ENCODE assay signal across 10 mouse cellular contexts in the genomic region with DNA sequence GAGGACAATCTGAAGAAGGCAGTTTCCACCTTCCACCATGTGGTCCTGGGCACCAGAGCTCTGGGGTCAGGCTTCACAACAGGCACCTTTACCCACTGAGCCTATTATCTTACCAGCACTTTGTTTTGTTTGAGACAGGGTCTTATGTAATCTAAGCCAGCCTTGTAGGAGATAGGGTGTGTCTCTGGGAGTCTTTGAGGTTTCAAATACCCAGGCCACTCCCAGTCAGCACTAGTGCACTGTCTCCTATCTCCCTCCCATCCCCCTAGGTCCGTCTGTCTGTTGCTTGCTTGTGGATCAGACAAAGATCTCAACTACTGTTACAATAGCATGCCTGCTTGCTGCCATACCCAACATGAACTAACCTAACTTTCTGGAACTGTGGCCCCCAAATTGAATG.
A peak's percentile ranks its signal among the peaks of the same experiment; 100 is the strongest.
DNase-seq lines count a peak whose midpoint lies in the region; ATAC-seq and TF ChIP-seq lines count a peak whose summit lies in the region.
"Had no signal": no experiment of that assay in that cellular context is flagged by ENCODE, and none has a peak within 500 bp of the region (broad histone marks: within the 10 kb centered on the region; RNA-seq: fewer than 3 reads in every experiment).

No protein-coding gene starts in this region.

- ATAC-seq in liver, postnatal 0 days = peak; percentile 78
- no peak for ATAC-seq in forebrain, embryonic 14.5 days
- ATAC-seq: midbrain, embryonic 13.5 days had no signal

- H3K4me1 ChIP-seq in liver, postnatal 0 days (ENCODE audit: insufficient read depth) = peaks cover 66% of the 10 kb centered on the region
- H3K4me1 ChIP-seq in forebrain, embryonic 14.5 days (ENCODE audit: control insufficient read depth, insufficient read depth, low read length) = no peaks in the 10 kb centered on the region

- no peak overlapping the region for H3K9ac ChIP-seq in liver, postnatal 0 days (replicated peaks)
- H3K9ac ChIP-seq in forebrain, embryonic 14.5 days (ENCODE audit: low read length) = no peak overlapping the region
- H3K9ac ChIP-seq: midbrain, embryonic 13.5 days had no signal

- no peaks in the 10 kb centered on the region for H3K27me3 ChIP-seq in liver, postnatal 0 days (ENCODE audit: insufficient read depth, low read length)
- no peaks in the 10 kb centered on the region for H3K27me3 ChIP-seq in forebrain, embryonic 14.5 days (replicated peaks; ENCODE audit: control insufficient read depth, insufficient read depth, low read length)
- H3K27me3 ChIP-seq: midbrain, embryonic 13.5 days had no signal

- no peak for DNase-seq in layer of hippocampus, adult 2 months (ENCODE audit: low spot score in 2 of 2)
- DNase-seq in layer of hippocampus, adult 11-12 months (ENCODE audit: low spot score) = no peak
- DNase-seq in c-Kit-positive CD71-positive TER-119-negative erythroid progenitor cells, embryonic 14.5 days (ENCODE audit: low read depth) = peak; percentile 73
- no peak for DNase-seq in liver, postnatal 0 days
- DNase-seq in forebrain, embryonic 14.5 days (ENCODE audit: low spot score) = no peak
- no peak for DNase-seq in thymus, postnatal 14 days
- no peak for DNase-seq in urinary bladder, adult 2 months (ENCODE audit: low spot score)
- DNase-seq: cerebellum, adult 9-10 months had no signal

- peak overlapping the region; percentile 38; the same call in 1 of the 2 replicates for H3K4me2 ChIP-seq in liver, postnatal 0 days (ENCODE audit: low read depth, low read length)
- H3K4me2 ChIP-seq in forebrain, embryonic 14.5 days (ENCODE audit: low read length) = no peak overlapping the region
- H3K4me2 ChIP-seq: midbrain, embryonic 13.5 days had no signal

- no peak for TF ChIP-seq EP300 in liver, postnatal 0 days (IDR thresholded peaks at IDR 0.05; ENCODE audit: low read depth)

- H3K4me3 ChIP-seq in layer of hippocampus, adult 2 months = no peak overlapping the region
- no peak overlapping the region for H3K4me3 ChIP-seq in liver, postnatal 0 days (ENCODE audit: low read depth, low read length)
- H3K4me3 ChIP-seq in forebrain, embryonic 14.5 days (ENCODE audit: low read depth, low read length) = no peak overlapping the region
- H3K4me3 ChIP-seq: forebrain, embryonic 10.5 days; midbrain, embryonic 13.5 days had no signal

- WGBS in liver, postnatal 0 days (ENCODE audit: insufficient replicate concordance) = 11% methylated on average over 1 of the region's 1 CpGs
- 50% methylated on average over 1 of the region's 1 CpGs for WGBS in forebrain, embryonic 14.5 days

- peaks cover 6% of the 10 kb centered on the region; the same call in 1 of the 2 replicates for H3K36me3 ChIP-seq in liver, postnatal 0 days (replicated peaks; ENCODE audit: insufficient read depth, low read length)
- H3K36me3 ChIP-seq in forebrain, embryonic 14.5 days (ENCODE audit: control insufficient read depth, insufficient read depth, low read length) = no peaks in the 10 kb centered on the region
- H3K36me3 ChIP-seq: midbrain, embryonic 13.5 days had no signal

- TF ChIP-seq CTCF in layer of hippocampus, adult 2 months (conservative IDR thresholded peaks at IDR 0.05) = no peak
- TF ChIP-seq CTCF in liver, postnatal 0 days (IDR thresholded peaks at IDR 0.05; ENCODE audit: low read depth) = no peak

- peak overlapping the region; percentile 39; the same call in 1 of the 2 replicates for H3K27ac ChIP-seq in layer of hippocampus, adult 2 months
- H3K27ac ChIP-seq in liver, postnatal 0 days (ENCODE audit: low read depth) = peak overlapping the region; percentile 39; the same call in 1 of the 2 replicates
- no peak overlapping the region for H3K27ac ChIP-seq in forebrain, embryonic 14.5 days (ENCODE audit: low read depth, low read length)
- H3K27ac ChIP-seq: forebrain, embryonic 10.5 days; midbrain, embryonic 13.5 days had no signal

- H3K9me3 ChIP-seq in liver, postnatal 0 days (ENCODE audit: low read length) = no peaks in the 10 kb centered on the region
- H3K9me3 ChIP-seq in forebrain, embryonic 14.5 days (replicated peaks; ENCODE audit: control insufficient read depth, low read length) = no peaks in the 10 kb centered on the region
- H3K9me3 ChIP-seq: forebrain, embryonic 10.5 days; midbrain, embryonic 13.5 days had no signal
